Mouse (Mus musculus) kidney, postnatal 0 days (tissue): ENCODE data around the gene Perp. TPM values are rescaled to one million over a fixed set of nuclear protein-coding genes. Genes with fewer than 3 reads are reported as not detected.

ENCODE experiments used
- ATAC-seq: fragments of 200-750 bp; cut with Nextera tagmentation; replicated peaks from 2 replicates; pipeline ENCODE4 v1.8.0; 2017; ENCODE audit warnings: low read depth, moderate number of reproducible peaks, moderate TSS enrichment, moderate library complexity; ENCODE audit not compliant: low FRiP score
- DNase-seq: peaks from one replicate; pipeline ENCODE4 v3.0.0-alpha.2; 2016; ENCODE audit warnings: low spot score
- H3K27ac ChIP-seq: fragments of 300-500 bp; sonication (generic); 2 replicates; pipeline ENCODE4 v1.5.1; 2014; ENCODE audit warnings: mild to moderate bottlenecking
- H3K27me3 ChIP-seq: fragments of 300-500 bp; sonication (generic); 2 replicates; pipeline ENCODE4 v1.6.1; 2014; ENCODE audit warnings: low read length, mixed read lengths; ENCODE audit not compliant: insufficient read depth
- H3K36me3 ChIP-seq: fragments of 300-500 bp; sonication (generic); 2 replicates; pipeline ENCODE4 v1.6.1; 2014; ENCODE audit warnings: low read length, mixed read lengths; ENCODE audit not compliant: insufficient read depth
- H3K4me1 ChIP-seq: fragments of 300-500 bp; sonication (generic); replicated peaks from 2 replicates; pipeline ENCODE4 v1.6.1; 2014; ENCODE audit warnings: antibody characterized with exemption, low read length, mixed read lengths; ENCODE audit not compliant: insufficient read depth
- H3K4me2 ChIP-seq: fragments of 300-500 bp; sonication (generic); 2 replicates; pipeline ENCODE4 v1.6.1; 2014; ENCODE audit warnings: mild to moderate bottlenecking, low read length, moderate library complexity, mixed read lengths
- H3K4me3 ChIP-seq: fragments of 300-500 bp; sonication (generic); replicated peaks from 2 replicates; pipeline ENCODE4 v1.5.1; 2014; ENCODE audit warnings: low read depth, low read length
- H3K9ac ChIP-seq: fragments of 300-500 bp; sonication (generic); 2 replicates; pipeline ENCODE4 v1.6.1; 2014; ENCODE audit warnings: low read depth, low read length
- H3K9me3 ChIP-seq: fragments of 300-500 bp; sonication (generic); replicated peaks from 2 replicates; pipeline ENCODE4 v1.6.1; 2016; ENCODE audit warnings: low read length, inconsistent platforms, mixed read lengths
- CTCF ChIP-seq: IDR thresholded peaks from 2 replicates; pipeline ENCODE4 v1.5.1; 2016; ENCODE audit warnings: antibody characterized with exemption, low read depth, mild to moderate bottlenecking, moderate library complexity
- WGBS: fragments of 180-500 bp; shearing (Covaris S2); extraction: QIAGEN DNeasy Blood & Tissue Kit; methylation state at CpG from one replicate; pipeline ENCODE4 v1.1.7; 2014; 5-methylcytosine and 5-hydroxymethylcytosine counted together
- polyA plus RNA-seq: library from polyadenylated mRNA; unstranded; fragments of >200 nt; fragmentation: Nextera tagmentation; extraction: Ambion mirVana; gene quantifications from 2 replicates; pipeline ENCODE4 v1.2.1, GENCODE M21; 2015

The Perp gene
- polyA plus RNA-seq, 1 experiment from 2014 or later = 41.6 TPM

DNA sequence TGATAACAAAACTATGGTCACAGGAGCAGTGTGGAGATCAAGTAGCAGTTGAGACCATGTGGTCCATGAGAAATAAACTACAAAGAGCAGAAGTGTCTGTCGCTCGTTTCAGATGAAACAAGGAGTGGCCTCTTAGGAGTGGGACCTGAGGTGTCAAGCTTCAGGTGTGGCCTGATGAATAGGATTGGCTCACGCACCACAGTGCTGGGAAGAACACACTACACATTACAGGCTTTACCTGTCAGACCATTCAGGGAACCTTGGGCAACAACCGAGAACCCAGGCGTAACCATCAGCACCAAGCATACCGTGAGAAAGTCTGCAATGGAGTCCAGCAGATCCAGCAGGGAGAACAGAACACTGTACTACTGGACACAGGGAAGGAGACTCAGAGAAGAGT is 33.3 kb downstream of the Perp start:
- Histone ChIP-seq H3K9me3 (no peaks in the 10 kb centered on the region), H3K27me3 (no peaks in the 10 kb centered on the region), H3K9ac (no peak overlapping the region), H3K4me2 (no peak overlapping the region), H3K4me3 (no peak overlapping the region), H3K36me3 (no peaks in the 10 kb centered on the region), H3K27ac (no peak overlapping the region), H3K4me1 (no peaks in the 10 kb centered on the region)
- 81% methylated on average over 6 of the region's 6 CpGs for WGBS
- no peak for TF ChIP-seq CTCF
- DNase-seq (no peak), ATAC-seq (no peak)

DNA sequence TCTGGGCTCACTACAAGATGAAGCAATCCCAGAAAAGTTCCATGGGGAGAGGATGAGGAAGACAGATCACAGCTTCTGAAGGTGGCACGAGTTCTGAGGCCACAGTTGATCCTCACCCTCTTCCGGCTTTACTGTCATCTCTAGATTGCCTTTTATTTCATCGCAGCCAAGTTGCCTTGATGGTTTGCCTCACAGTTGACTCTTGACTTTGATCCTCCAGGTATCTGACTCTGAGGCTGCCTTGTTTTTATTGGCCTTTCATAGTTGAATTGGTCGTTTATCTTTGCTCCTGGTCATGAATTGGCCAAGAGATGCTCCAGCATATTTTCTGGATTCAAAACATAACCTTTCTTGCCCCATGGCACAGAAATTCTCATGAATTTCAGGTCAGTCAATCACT is 34.3 kb downstream of the Perp start:
- no peak for DNase-seq

DNA sequence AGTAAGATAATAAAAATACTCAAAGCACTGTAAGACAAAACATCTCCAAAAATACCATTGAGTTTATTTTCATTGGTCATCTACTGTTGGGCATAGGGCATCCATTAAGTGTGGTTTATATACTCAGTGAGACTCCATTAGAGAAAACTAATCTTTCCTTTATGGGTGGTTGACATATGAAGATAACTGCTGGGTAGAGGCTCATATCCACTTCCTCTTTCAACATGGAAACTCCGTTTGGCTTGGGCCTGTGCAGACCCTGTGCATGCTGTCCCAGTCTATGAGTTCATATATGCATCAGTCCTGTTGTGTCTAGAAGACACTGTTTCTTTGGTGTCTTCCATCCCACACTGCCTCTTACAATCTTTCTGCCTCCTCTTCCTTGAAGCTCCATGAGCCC is 34.9 kb downstream of the Perp start:
- Histone ChIP-seq H3K9me3 (no peaks in the 10 kb centered on the region), H3K27ac (no peak overlapping the region), H3K36me3 (no peaks in the 10 kb centered on the region), H3K4me2 (no peak overlapping the region), H3K4me3 (no peak overlapping the region), H3K27me3 (no peaks in the 10 kb centered on the region), H3K9ac (no peak overlapping the region), H3K4me1 (no peaks in the 10 kb centered on the region)
- DNase-seq (no peak), ATAC-seq (no peak)
- 81% methylated on average over 1 of the region's 1 CpGs for WGBS
- no peak for TF ChIP-seq CTCF

More for the DNA sequence above, 34.3 kb downstream of the Perp start:
- Histone ChIP-seq H3K36me3 (no peaks in the 10 kb centered on the region), H3K4me2 (no peak overlapping the region), H3K9me3 (no peaks in the 10 kb centered on the region), H3K9ac (no peak overlapping the region), H3K27ac (no peak overlapping the region), H3K4me1 (no peaks in the 10 kb centered on the region), H3K4me3 (no peak overlapping the region), H3K27me3 (no peaks in the 10 kb centered on the region)
- TF ChIP-seq CTCF = no peak
- no peak for ATAC-seq
- WGBS = 72% methylated on average over 4 of the region's 4 CpGs

DNA sequence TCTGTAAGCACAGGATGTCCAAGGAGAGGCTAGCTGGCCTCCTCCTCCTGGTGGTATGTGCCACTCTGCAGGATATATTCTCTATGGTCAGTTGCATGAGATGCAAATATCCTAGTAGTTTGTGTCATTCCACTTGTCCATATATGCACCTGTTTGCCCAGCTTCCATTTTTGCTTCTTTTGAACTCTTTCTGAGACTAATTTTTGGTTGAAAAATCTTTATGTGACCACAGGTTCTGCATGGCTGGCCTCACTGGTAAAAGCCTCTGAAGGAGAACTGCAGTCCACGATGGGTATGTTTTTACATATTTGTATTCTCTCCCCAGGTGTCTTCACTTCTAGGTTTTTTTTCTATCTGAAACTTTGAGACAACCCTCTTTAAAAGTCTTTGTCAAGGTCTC is 37.4 kb downstream of the Perp start:
- DNase-seq (no peak), ATAC-seq (no peak)
- no peak for TF ChIP-seq CTCF
- no peaks in the 10 kb centered on the region for H3K9me3 ChIP-seq
- H3K27ac ChIP-seq = no peak overlapping the region
- H3K4me2 ChIP-seq = no peak overlapping the region
- H3K9ac ChIP-seq = no peak overlapping the region
- no peaks in the 10 kb centered on the region for H3K27me3 ChIP-seq
- no peak overlapping the region for H3K4me3 ChIP-seq
- WGBS = 74% methylated on average over 1 of the region's 1 CpGs
- no peaks in the 10 kb centered on the region for H3K4me1 ChIP-seq
- H3K36me3 ChIP-seq = no peaks in the 10 kb centered on the region

DNA sequence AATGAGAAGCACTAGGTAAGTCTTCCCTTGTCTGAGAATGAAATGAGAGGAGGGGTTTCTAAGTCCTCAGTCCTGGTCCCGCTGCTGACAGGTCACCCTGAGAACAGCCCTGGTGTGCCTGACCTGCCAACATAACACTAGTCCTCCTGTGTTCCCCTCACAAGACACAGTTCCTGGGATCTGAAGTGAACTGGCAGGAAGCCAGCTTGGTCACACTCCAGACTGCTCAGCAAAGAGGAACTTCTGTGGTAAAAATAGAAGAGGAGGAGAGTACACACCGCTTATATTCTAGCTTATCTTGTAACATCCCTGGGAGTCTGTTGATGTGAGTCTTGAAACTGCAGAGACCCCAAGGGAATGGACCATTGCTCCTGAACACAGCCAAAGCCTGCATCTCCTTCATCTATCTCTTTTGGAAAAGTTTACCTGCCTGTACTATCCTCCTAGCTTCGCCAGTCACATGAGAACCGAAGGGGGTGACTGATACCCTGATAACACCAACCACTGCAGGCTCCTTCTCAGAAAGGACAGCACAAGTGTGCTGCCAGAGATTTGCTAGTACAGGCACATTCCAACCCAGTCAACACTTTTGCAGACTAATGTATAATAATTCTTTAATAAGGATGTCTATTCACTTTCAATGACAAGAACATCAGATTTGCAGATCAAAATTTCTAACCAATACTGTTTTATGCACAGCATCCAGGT is 42.3 kb downstream of the Perp start:
- no peak overlapping the region for H3K4me2 ChIP-seq
- H3K27me3 ChIP-seq = no peaks in the 10 kb centered on the region
- H3K36me3 ChIP-seq = no peaks in the 10 kb centered on the region
- no peak overlapping the region for H3K27ac ChIP-seq
- 61% methylated on average over 4 of the region's 4 CpGs for WGBS
- H3K4me1 ChIP-seq = no peaks in the 10 kb centered on the region
- DNase-seq (peak; percentile 15), ATAC-seq (no peak)
- H3K4me3 ChIP-seq = no peak overlapping the region
- H3K9me3 ChIP-seq = no peaks in the 10 kb centered on the region
- H3K9ac ChIP-seq = no peak overlapping the region
- TF ChIP-seq CTCF = no peak

DNA sequence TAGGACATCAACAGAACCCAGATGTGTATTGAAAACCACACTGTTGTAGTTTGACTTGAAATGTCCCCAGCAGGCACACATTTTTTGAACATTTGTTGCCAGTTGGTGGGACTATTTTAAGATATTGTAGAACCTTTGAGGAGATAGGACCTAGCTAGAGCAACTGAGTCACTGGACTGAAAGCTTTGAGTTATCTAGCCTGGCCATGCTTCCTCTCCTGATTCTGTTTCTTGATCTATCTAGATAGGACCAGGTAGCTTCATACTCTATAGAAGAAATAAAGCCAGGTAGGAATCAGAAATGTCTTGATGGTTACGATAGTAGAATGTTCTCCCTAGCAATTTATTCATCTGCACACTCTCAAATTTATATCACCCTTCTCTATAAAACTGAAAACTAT is 43.9 kb downstream of the Perp start:
- H3K9ac ChIP-seq = no peak overlapping the region
- H3K27ac ChIP-seq = no peak overlapping the region
- 98% methylated on average over 1 of the region's 1 CpGs for WGBS
- H3K9me3 ChIP-seq = no peaks in the 10 kb centered on the region
- no peaks in the 10 kb centered on the region for H3K27me3 ChIP-seq
- no peaks in the 10 kb centered on the region for H3K4me1 ChIP-seq
- DNase-seq (no peak), ATAC-seq (no peak)
- H3K4me3 ChIP-seq = no peak overlapping the region
- no peak for TF ChIP-seq CTCF
- H3K36me3 ChIP-seq = no peaks in the 10 kb centered on the region
- no peak overlapping the region for H3K4me2 ChIP-seq

DNA sequence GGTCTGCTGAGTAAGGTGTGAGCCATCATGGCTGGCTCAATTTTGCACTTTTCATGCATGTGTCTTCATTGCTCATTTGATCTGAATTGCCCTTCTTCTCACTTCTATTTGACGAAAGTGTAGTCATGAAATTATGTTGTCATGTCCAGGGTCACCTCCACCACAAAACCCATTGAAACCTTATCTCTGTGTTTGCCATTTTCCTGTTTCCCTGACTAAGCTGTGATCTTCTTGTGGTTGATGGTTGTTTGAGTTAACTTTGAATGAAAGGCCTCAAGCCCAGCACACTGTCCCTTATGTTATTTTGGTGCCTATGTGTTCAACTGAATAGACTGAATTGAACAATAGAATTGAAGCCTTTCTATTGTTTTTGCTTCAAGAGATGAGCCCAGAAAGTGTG is 44.4 kb downstream of the Perp start:
- Histone ChIP-seq H3K27me3 (no peaks in the 10 kb centered on the region), H3K4me3 (no peak overlapping the region), H3K27ac (no peak overlapping the region), H3K4me2 (no peak overlapping the region), H3K9me3 (no peaks in the 10 kb centered on the region), H3K9ac (no peak overlapping the region), H3K36me3 (no peaks in the 10 kb centered on the region), H3K4me1 (no peaks in the 10 kb centered on the region)
- DNase-seq (no peak), ATAC-seq (no peak)
- 81% methylated on average over 1 of the region's 1 CpGs for WGBS
- TF ChIP-seq CTCF = no peak
